Mouse (Mus musculus): ENCODE results near the gene Foxred1.
A peak's percentile ranks its signal among the peaks of the same experiment; 100 is the strongest.

The Foxred1 gene

GRCm38 (mm10) chr9:35198945-35199771 lies 11.7 kb downstream of the Foxred1 start:
- peak overlapping the region; percentile 86 for H3K4me3 ChIP-seq (replicated peaks; ENCODE audit: low read length)
- TF ChIP-seq CTCF (conservative IDR thresholded peaks at IDR 0.05; ENCODE audit: low read length) (no peak), NANOG (IDR thresholded peaks at IDR 0.05; ENCODE audit: borderline replicate concordance, low read length) (no peak), POU5F1 (IDR thresholded peaks at IDR 0.05; ENCODE audit: borderline replicate concordance, low read length) (no peak)
- H3K9me3 ChIP-seq (ENCODE audit: low read length): no peaks in the 10 kb centered on the region
- H3K4me1 ChIP-seq (replicated peaks; ENCODE audit: low read depth, low read length): peaks cover 15% of the 10 kb centered on the region
- peaks cover 24% of the 10 kb centered on the region for H3K27me3 ChIP-seq (ENCODE audit: insufficient read depth, low read length)
- peaks cover 7% of the 10 kb centered on the region for H3K36me3 ChIP-seq (ENCODE audit: insufficient read depth, low read length)

GRCm38 (mm10) chr9:35198351-35198750 lies 12.5 kb downstream of the Foxred1 start:
- Histone ChIP-seq H3K27me3 (ENCODE audit: insufficient read depth, low read length) (peaks cover 24% of the 10 kb centered on the region), H3K4me3 (replicated peaks; ENCODE audit: low read length) (no peak overlapping the region), H3K9me3 (ENCODE audit: low read length) (no peaks in the 10 kb centered on the region), H3K36me3 (ENCODE audit: insufficient read depth, low read length) (no peaks in the 10 kb centered on the region; the same call in 1 of the 2 replicates), H3K4me1 (replicated peaks; ENCODE audit: low read depth, low read length) (peaks cover 16% of the 10 kb centered on the region)
- TF ChIP-seq POU5F1 (IDR thresholded peaks at IDR 0.05; ENCODE audit: borderline replicate concordance, low read length) (no peak), NANOG (IDR thresholded peaks at IDR 0.05; ENCODE audit: borderline replicate concordance, low read length) (no peak), CTCF (conservative IDR thresholded peaks at IDR 0.05; ENCODE audit: low read length) (no peak)

GRCm38 (mm10) chr9:35197625-35198024 lies 13.2 kb downstream of the Foxred1 start:
- TF ChIP-seq CTCF (conservative IDR thresholded peaks at IDR 0.05; ENCODE audit: low read length): no peak
- TF ChIP-seq NANOG (IDR thresholded peaks at IDR 0.05; ENCODE audit: borderline replicate concordance, low read length): no peak
- no peak for TF ChIP-seq POU5F1 (IDR thresholded peaks at IDR 0.05; ENCODE audit: borderline replicate concordance, low read length)
- H3K4me1 ChIP-seq (replicated peaks; ENCODE audit: low read depth, low read length): peaks cover 23% of the 10 kb centered on the region
- no peaks in the 10 kb centered on the region for H3K36me3 ChIP-seq (ENCODE audit: insufficient read depth, low read length)
- no peak overlapping the region for H3K4me3 ChIP-seq (replicated peaks; ENCODE audit: low read length)
- peaks cover 23% of the 10 kb centered on the region for H3K27me3 ChIP-seq (ENCODE audit: insufficient read depth, low read length)
- no peaks in the 10 kb centered on the region for H3K9me3 ChIP-seq (ENCODE audit: low read length)

- TF ChIP-seq POU5F1 (IDR thresholded peaks at IDR 0.05; ENCODE audit: borderline replicate concordance, low read length) (no peak), CTCF (conservative IDR thresholded peaks at IDR 0.05; ENCODE audit: low read length) (no peak), NANOG (IDR thresholded peaks at IDR 0.05; ENCODE audit: borderline replicate concordance, low read length) (no peak)
- Histone ChIP-seq H3K4me3 (replicated peaks; ENCODE audit: low read length) (no peak overlapping the region), H3K4me1 (replicated peaks; ENCODE audit: low read depth, low read length) (peaks cover 18% of the 10 kb centered on the region), H3K9me3 (ENCODE audit: low read length) (no peaks in the 10 kb centered on the region), H3K36me3 (ENCODE audit: insufficient read depth, low read length) (peaks cover 3% of the 10 kb centered on the region; the same call in 1 of the 2 replicates), H3K27me3 (ENCODE audit: insufficient read depth, low read length) (peaks cover 8% of the 10 kb centered on the region)
Measured at GRCm38 (mm10) chr9:35194048-35194447, 16.8 kb downstream of the Foxred1 start.

GRCm38 (mm10) chr9:35192983-35193542 lies 17.8 kb downstream of the Foxred1 start:
- no peak for TF ChIP-seq POU5F1 (IDR thresholded peaks at IDR 0.05; ENCODE audit: borderline replicate concordance, low read length)
- no peak for TF ChIP-seq NANOG (IDR thresholded peaks at IDR 0.05; ENCODE audit: borderline replicate concordance, low read length)
- H3K4me1 ChIP-seq (replicated peaks; ENCODE audit: low read depth, low read length): peaks cover 22% of the 10 kb centered on the region
- H3K4me3 ChIP-seq (replicated peaks; ENCODE audit: low read length): 0 out of 2 replicates have a peak overlapping the region, but pooled peaks have one; percentile 10
- peaks cover 3% of the 10 kb centered on the region; the same call in 1 of the 2 replicates for H3K36me3 ChIP-seq (ENCODE audit: insufficient read depth, low read length)
- peaks cover 5% of the 10 kb centered on the region; the same call in 1 of the 2 replicates for H3K27me3 ChIP-seq (ENCODE audit: insufficient read depth, low read length)
- no peaks in the 10 kb centered on the region for H3K9me3 ChIP-seq (ENCODE audit: low read length)

GRCm38 (mm10) chr9:35188700-35189099 lies 22.2 kb downstream of the Foxred1 start:
- TF ChIP-seq POU5F1 (IDR thresholded peaks at IDR 0.05; ENCODE audit: borderline replicate concordance, low read length) (no peak), CTCF (conservative IDR thresholded peaks at IDR 0.05; ENCODE audit: low read length) (no peak), NANOG (IDR thresholded peaks at IDR 0.05; ENCODE audit: borderline replicate concordance, low read length) (no peak)
- peaks cover 24% of the 10 kb centered on the region for H3K4me1 ChIP-seq (replicated peaks; ENCODE audit: low read depth, low read length)

GRCm38 (mm10) chr9:35187351-35187903 lies 23.4 kb downstream of the Foxred1 start:
- Histone ChIP-seq H3K4me1 (replicated peaks; ENCODE audit: low read depth, low read length) (peaks cover 17% of the 10 kb centered on the region), H3K9me3 (ENCODE audit: low read length) (no peaks in the 10 kb centered on the region), H3K4me3 (replicated peaks; ENCODE audit: low read length) (no peak overlapping the region), H3K36me3 (ENCODE audit: insufficient read depth, low read length) (peaks cover 3% of the 10 kb centered on the region; the same call in 1 of the 2 replicates), H3K27me3 (ENCODE audit: insufficient read depth, low read length) (peaks cover 5% of the 10 kb centered on the region; the same call in 1 of the 2 replicates)
- TF ChIP-seq CTCF (conservative IDR thresholded peaks at IDR 0.05; ENCODE audit: low read length): no peak
- no peak for TF ChIP-seq NANOG (IDR thresholded peaks at IDR 0.05; ENCODE audit: borderline replicate concordance, low read length)
- no peak for TF ChIP-seq POU5F1 (IDR thresholded peaks at IDR 0.05; ENCODE audit: borderline replicate concordance, low read length)

More at GRCm38 (mm10) chr9:35188700-35189099, 22.2 kb downstream of the Foxred1 start:
- Histone ChIP-seq H3K36me3 (ENCODE audit: insufficient read depth, low read length) (peaks cover 3% of the 10 kb centered on the region; the same call in 1 of the 2 replicates), H3K4me3 (replicated peaks; ENCODE audit: low read length) (peak overlapping the region; percentile 60), H3K27me3 (ENCODE audit: insufficient read depth, low read length) (peaks cover 5% of the 10 kb centered on the region; the same call in 1 of the 2 replicates), H3K9me3 (ENCODE audit: low read length) (no peaks in the 10 kb centered on the region)

- Histone ChIP-seq H3K4me3 (replicated peaks; ENCODE audit: low read length) (no peak overlapping the region), H3K36me3 (ENCODE audit: insufficient read depth, low read length) (peaks cover 3% of the 10 kb centered on the region; the same call in 1 of the 2 replicates), H3K9me3 (ENCODE audit: low read length) (no peaks in the 10 kb centered on the region), H3K27me3 (ENCODE audit: insufficient read depth, low read length) (peaks cover 5% of the 10 kb centered on the region; the same call in 1 of the 2 replicates), H3K4me1 (replicated peaks; ENCODE audit: low read depth, low read length) (peaks cover 17% of the 10 kb centered on the region)
- no peak for TF ChIP-seq CTCF (conservative IDR thresholded peaks at IDR 0.05; ENCODE audit: low read length)
- TF ChIP-seq POU5F1 (IDR thresholded peaks at IDR 0.05; ENCODE audit: borderline replicate concordance, low read length): no peak
- TF ChIP-seq NANOG (IDR thresholded peaks at IDR 0.05; ENCODE audit: borderline replicate concordance, low read length): no peak
Measured at GRCm38 (mm10) chr9:35186430-35186829, 24.4 kb downstream of the Foxred1 start.

Measured in E14TG2a.4 (cell line).